Mouse (Mus musculus) kidney, adult 18-20 months (tissue): ENCODE results near the gene Celf2.

Source experiments
- DNase-seq: peaks from one replicate; pipeline ENCODE4 v3.0.0; 2021

The Celf2 gene

DNA sequence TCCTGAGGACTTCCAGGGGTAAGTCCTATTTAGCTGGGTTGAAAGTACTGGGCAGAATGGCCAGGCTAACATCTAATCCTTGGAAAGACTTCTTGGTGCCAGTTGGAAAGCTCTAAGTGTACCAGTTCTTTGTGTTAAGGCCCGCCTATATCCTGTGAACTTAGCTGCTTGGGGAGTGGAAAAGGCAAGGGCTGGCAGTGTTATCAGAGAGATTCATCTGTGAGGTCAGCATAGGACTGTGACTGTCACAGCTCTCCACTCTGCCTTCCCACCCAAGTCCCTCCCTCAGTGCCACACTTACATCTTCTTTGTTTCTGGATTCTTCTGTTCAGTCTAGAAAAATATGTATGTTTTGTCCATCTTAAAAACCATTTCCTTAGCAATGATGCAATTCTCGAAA, 935.7 kb downstream of the Celf2 start:
- no peak for DNase-seq

- DNase-seq, result no peak
Observed at GRCm38 (mm10) chr2:6572976-6573375, 936.4 kb downstream of the Celf2 start.

DNA sequence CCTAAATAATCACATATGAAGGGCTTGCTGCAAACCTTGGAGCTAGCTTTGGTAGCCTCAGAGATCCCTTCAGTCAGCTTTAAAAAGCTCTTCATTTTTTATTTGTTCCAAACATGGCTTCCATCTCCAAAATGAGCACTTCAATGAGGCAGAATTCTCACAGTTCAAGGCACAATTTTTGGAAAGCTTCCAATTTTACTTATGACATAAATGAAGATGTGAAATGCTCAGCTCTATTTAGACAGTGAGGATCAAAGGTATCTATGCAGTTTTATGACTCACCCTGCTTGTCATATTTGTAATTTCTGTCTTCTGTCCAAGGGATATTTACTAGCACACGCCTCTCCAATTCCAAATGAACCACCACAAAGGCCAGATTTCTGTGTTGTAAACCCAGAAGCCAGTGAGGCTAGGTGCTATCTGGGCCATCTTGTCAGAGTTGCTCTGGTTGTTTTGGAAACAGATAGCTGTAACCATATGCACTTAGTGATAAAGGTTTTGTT, 940.3 kb downstream of the Celf2 start:
- no peak for DNase-seq

DNA sequence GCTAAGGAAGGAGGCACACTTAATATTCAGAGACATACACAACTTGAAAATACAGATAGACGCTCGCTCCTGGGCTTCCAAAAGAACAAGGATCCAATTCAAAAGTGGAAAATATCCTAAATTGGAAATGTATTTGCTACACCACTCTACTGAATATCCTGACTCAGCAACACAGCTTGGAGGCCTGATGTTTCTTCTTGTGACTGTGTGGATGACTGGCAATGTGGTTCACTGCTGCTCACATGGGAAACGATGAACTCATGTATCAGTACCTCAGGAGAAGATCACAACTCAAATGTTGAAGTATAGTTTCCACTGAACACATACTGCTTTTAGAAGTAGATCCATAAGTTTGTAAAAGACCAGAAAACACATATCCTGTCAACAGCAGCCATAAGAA, 944.2 kb downstream of the Celf2 start:
- DNase-seq, result no peak

DNA sequence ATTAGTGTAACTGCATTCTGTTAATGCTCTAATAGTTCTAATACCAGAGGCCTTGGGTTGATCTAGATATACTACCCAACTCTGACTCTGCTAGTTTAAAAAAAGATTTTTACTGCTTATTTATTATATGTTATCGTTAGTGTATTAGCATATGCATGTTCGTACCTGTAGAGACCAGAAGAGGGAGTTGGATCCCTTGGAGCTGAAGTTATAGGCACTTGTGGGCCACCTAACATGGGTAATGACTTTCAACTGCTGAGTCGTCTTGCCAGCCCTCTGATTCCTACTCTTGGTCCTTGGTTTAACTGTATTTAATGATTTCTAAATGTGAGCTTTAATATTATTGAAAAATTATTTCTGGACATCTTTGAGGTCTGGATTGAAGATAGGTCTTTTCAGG, 948.0 kb downstream of the Celf2 start:
- no peak for DNase-seq

- DNase-seq, result no peak
Observed at GRCm38 (mm10) chr2:6560802-6561201, 948.6 kb downstream of the Celf2 start.

- DNase-seq, result no peak
Observed at GRCm38 (mm10) chr2:6559581-6559980, 949.8 kb downstream of the Celf2 start.

- no peak for DNase-seq
Observed at GRCm38 (mm10) chr2:6558303-6559254, 950.8 kb downstream of the Celf2 start.

GRCm38 (mm10) chr2:6557749-6558148, 951.6 kb downstream of the Celf2 start:
- DNase-seq, result no peak

- DNase-seq, result no peak
Observed at GRCm38 (mm10) chr2:6556913-6557312, 952.5 kb downstream of the Celf2 start.

GRCm38 (mm10) chr2:6553656-6554055, 955.7 kb downstream of the Celf2 start:
- DNase-seq, result no peak

DNA sequence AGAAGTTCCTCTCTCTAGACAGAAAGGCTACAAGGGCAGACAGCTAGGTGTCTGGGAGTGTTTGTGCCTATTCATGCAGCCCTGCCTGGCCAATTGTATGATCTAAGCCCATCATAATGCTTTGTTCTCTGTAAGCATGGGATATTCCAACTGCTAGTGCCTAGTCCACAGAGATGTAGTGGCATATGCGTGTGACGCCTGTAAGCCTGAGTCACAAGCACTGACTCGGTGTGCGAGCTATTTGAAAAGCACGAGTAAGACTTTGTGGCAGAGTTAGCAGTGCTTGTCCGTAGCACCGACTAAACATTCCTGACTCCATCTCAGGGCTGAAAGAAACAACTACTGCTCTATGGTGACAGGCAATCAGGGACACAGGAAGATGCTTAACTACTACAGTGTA, 960.1 kb downstream of the Celf2 start:
- DNase-seq, result no peak

GRCm38 (mm10) chr2:6547139-6547664, 962.2 kb downstream of the Celf2 start:
- peak; percentile 7 for DNase-seq

DNA sequence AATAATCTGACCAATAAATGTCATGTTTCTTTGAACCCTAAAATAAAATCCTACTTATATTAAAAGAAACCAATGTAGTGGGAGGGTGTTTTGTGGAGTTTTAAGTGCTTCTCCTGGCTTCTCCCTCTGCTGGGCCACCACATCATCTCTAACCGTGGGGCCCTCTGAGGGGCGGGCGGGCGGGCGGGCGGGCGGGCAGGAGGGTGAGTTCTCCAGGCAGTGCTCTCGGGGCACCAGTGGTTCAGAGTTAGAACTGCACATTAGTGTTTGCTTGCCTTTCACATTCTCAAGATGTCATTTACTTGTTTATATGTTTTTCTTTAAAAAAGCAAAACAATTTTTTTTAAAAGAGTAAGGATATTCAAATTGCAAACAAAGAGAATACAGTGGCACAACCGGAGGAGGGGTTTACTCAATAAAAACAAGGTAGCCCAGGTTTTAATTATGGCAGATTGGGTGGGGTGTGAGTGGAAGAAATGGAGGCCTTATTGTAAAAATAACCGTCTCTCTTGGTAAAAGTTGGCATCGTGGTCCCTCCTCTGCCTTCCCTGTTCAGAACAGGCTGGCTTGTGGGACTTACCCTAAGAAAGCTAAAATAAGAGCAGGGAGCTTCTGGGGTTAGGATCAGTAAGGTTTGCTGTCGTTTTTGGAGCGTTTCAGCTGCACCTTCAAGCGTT, 962.8 kb downstream of the Celf2 start:
- no peak for DNase-seq

GRCm38 (mm10) chr2:6545127-6545931, 964.0 kb downstream of the Celf2 start:
- peak; percentile 11 for DNase-seq

GRCm38 (mm10) chr2:6543650-6544049, 965.7 kb downstream of the Celf2 start:
- no peak for DNase-seq

DNA sequence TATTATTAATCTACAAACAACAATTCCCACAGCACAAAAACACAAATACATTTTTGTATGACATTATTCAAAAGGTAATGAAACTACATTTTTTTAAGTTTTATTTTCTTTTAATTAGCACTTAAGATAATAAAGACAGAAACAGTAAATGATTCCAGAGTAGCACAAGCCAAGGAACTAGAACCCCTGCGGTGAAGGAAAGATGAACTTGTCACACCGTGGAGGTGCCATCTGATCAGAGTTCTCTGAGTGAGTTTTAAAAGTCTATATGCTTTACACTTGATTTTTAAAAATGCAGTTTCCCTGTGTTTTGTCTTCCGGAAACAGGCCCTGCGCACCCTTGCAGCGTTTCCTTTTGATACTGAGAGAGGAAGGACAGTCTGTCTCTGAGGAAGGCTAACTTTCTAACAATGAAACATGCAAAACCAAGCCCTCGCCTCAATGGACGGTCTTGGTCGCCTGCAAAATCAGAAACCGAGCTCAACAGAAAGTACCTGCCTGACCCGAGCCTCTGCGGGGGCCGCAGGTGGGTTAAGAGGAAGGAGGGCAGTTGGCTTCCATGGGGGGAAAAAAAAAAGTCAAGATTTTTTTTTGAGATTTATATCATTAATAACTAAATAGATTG, 966.7 kb downstream of the Celf2 start:
- DNase-seq, result no peak

GRCm38 (mm10) chr2:6540825-6541224, 968.5 kb downstream of the Celf2 start:
- DNase-seq, result no peak

GRCm38 (mm10) chr2:6540092-6540491, 969.3 kb downstream of the Celf2 start:
- DNase-seq, result no peak

- DNase-seq, result no peak
Observed at GRCm38 (mm10) chr2:6538500-6538899, 970.9 kb downstream of the Celf2 start.

GRCm38 (mm10) chr2:6538031-6538430, 971.3 kb downstream of the Celf2 start:
- no peak for DNase-seq

GRCm38 (mm10) chr2:6537326-6537725, 972.0 kb downstream of the Celf2 start:
- no peak for DNase-seq
